Comparison of ENCODE assay signal across 13 mouse cellular contexts in the genomic region with DNA sequence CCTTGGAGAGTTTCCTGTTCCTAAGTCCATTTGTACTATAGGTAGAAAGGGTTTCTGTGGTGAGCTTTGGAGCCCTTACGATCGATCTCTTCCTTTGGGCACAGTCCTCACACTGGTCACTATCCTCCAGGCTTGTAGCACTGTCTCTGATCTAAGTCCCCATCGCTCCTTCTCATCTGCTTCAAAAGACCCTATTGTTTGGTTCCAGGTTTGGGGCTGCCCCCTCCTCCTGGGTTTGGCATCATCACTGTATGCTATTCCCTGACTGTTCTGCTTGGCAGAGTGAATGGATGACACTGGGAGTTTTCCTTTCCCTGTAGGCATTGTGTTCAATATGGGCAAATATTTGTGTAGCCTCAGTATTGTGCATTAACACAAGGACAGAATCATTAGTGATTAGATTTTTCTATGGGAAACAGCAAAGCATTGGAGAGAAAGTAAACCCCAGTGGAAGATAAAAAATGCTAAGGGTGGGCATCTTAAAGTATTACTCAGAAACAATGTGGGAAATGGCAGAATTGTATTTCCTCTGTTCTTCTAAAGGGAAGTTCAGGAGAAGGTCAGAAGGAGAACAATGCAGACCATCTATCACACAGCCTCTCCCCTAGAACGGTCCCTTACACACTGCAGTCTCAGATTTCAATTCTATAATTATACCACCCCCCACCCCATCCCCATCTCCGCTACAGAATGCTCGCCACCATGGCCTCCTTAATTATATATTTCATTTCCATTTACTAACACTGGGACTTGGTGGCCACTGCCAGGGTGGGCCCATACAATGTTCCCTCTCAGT.
DNase-seq lines count a peak whose midpoint lies in the region; ATAC-seq and TF ChIP-seq lines count a peak whose summit lies in the region.
"Had no signal": no experiment of that assay in that cellular context is flagged by ENCODE, and none has a peak within 500 bp of the region (broad histone marks: within the 10 kb centered on the region; RNA-seq: fewer than 3 reads in every experiment).

No protein-coding gene starts in this region.

- WGBS in heart, postnatal 0 days: 54% methylated on average over 6 of the region's 6 CpGs
- WGBS in heart, adult 2 months: 58% methylated on average over 6 of the region's 6 CpGs
- 90% methylated on average over 6 of the region's 6 CpGs for WGBS in liver, adult 2 months
- WGBS in liver, embryonic 11.5 days: 80% methylated on average over 6 of the region's 6 CpGs
- 55% methylated on average over 6 of the region's 6 CpGs for WGBS in embryonic facial prominence, embryonic 15.5 days

- no peak for TF ChIP-seq CTCF in heart, postnatal 0 days (IDR thresholded peaks at IDR 0.05; ENCODE audit: low read depth)
- TF ChIP-seq CTCF in heart, adult 2 months (IDR thresholded peaks at IDR 0.05): no peak
- no peak for TF ChIP-seq CTCF in liver, adult 2 months (IDR thresholded peaks at IDR 0.05; ENCODE audit: low read depth, low read length)
- TF ChIP-seq CTCF in brain, embryonic 14.5 days (IDR thresholded peaks at IDR 0.05; ENCODE audit: borderline replicate concordance, extremely low read depth, insufficient read depth, insufficient read length): no peak

- intact Hi-C loops in heart, adult 2 months (cut with DNase I): no loop called here

- H3K9ac ChIP-seq in heart, postnatal 0 days (replicated peaks; ENCODE audit: low read depth, low read length): no peak overlapping the region
- H3K9ac ChIP-seq in heart, adult 2 months (ENCODE audit: low read depth, low read length): no peak overlapping the region
- H3K9ac ChIP-seq in liver, adult 2 months (ENCODE audit: low read depth, low read length): no peak overlapping the region
- H3K9ac ChIP-seq in liver, embryonic 11.5 days (ENCODE audit: low read depth, low read length): no peak overlapping the region
- H3K9ac ChIP-seq in embryonic facial prominence, embryonic 15.5 days: no peak overlapping the region
- H3K9ac ChIP-seq: neural tube, embryonic 13.5 days; stomach, embryonic 15.5 days had no signal

- no peaks in the 10 kb centered on the region for H3K27me3 ChIP-seq in heart, postnatal 0 days (ENCODE audit: control insufficient read depth, insufficient read depth, low read length)
- no peaks in the 10 kb centered on the region for H3K27me3 ChIP-seq in heart, adult 2 months (ENCODE audit: control insufficient read depth, insufficient read depth, low read length)
- H3K27me3 ChIP-seq in liver, adult 2 months (ENCODE audit: control insufficient read depth, insufficient read depth, low read length): no peaks in the 10 kb centered on the region
- no peaks in the 10 kb centered on the region for H3K27me3 ChIP-seq in liver, embryonic 11.5 days (replicated peaks; ENCODE audit: control insufficient read depth, insufficient read depth, low read length)
- H3K27me3 ChIP-seq in embryonic facial prominence, embryonic 15.5 days: no peaks in the 10 kb centered on the region
- H3K27me3 ChIP-seq: neural tube, embryonic 13.5 days; stomach, embryonic 15.5 days had no signal

- ATAC-seq in heart, postnatal 0 days (ENCODE audit: insufficient read depth, low read depth): peak; percentile 75
- no peak for ATAC-seq in liver, embryonic 11.5 days (replicated peaks; ENCODE audit: low FRiP score)
- ATAC-seq in embryonic facial prominence, embryonic 15.5 days (ENCODE audit: insufficient number of reproducible peaks, low FRiP score, low TSS enrichment, low read depth): peak; percentile 54; the same call in 1 of the 2 replicates
- no peak for ATAC-seq in erythroblast, adult 5-6 weeks (replicated peaks; ENCODE audit: low FRiP score, poor library complexity, severe bottlenecking)
- ATAC-seq: intestine, embryonic 16.5 days had no signal

- peaks cover 45% of the 10 kb centered on the region for H3K4me1 ChIP-seq in heart, postnatal 0 days (ENCODE audit: control insufficient read depth, insufficient read depth)
- peaks cover 14% of the 10 kb centered on the region for H3K4me1 ChIP-seq in heart, adult 2 months (ENCODE audit: control insufficient read depth, insufficient read depth, low read length)
- H3K4me1 ChIP-seq in liver, adult 2 months (ENCODE audit: control insufficient read depth, insufficient read depth, low read length): peaks cover 7% of the 10 kb centered on the region
- peaks cover 30% of the 10 kb centered on the region for H3K4me1 ChIP-seq in liver, embryonic 11.5 days (replicated peaks; ENCODE audit: control insufficient read depth, insufficient read depth, low read length)
- H3K4me1 ChIP-seq in embryonic facial prominence, embryonic 15.5 days: peaks cover 9% of the 10 kb centered on the region

- no peaks in the 10 kb centered on the region for H3K9me3 ChIP-seq in heart, postnatal 0 days (replicated peaks; ENCODE audit: control insufficient read depth, low read length)
- no peaks in the 10 kb centered on the region for H3K9me3 ChIP-seq in liver, embryonic 11.5 days (ENCODE audit: control insufficient read depth, low read length)
- H3K9me3 ChIP-seq in embryonic facial prominence, embryonic 15.5 days (replicated peaks): no peaks in the 10 kb centered on the region
- H3K9me3 ChIP-seq: neural tube, embryonic 13.5 days; stomach, embryonic 15.5 days had no signal

- H3K79me2 ChIP-seq in heart, adult 2 months (replicated peaks; ENCODE audit: control insufficient read depth, insufficient read depth, low read length): no peaks in the 10 kb centered on the region
- H3K79me2 ChIP-seq in liver, adult 2 months (ENCODE audit: control insufficient read depth, insufficient read depth, low read length): peaks cover 17% of the 10 kb centered on the region; the same call in 1 of the 2 replicates

- TF ChIP-seq POLR2A in heart, adult 2 months (IDR thresholded peaks at IDR 0.05; ENCODE audit: insufficient read depth, low read depth, low read length): no peak
- no peak for TF ChIP-seq POLR2A in liver, adult 2 months (IDR thresholded peaks at IDR 0.05; ENCODE audit: extremely low read depth, insufficient read depth, low read length)
- no peak for TF ChIP-seq POLR2A in brain, embryonic 14.5 days (IDR thresholded peaks at IDR 0.05; ENCODE audit: borderline replicate concordance, extremely low read depth, insufficient read depth, insufficient read length, poor library complexity, severe bottlenecking)

- DNase-seq in heart, postnatal 0 days (ENCODE audit: low spot score): peak; percentile 42
- DNase-seq in heart, adult 2 months: no peak
- DNase-seq in liver, adult 2 months (ENCODE audit: extremely low read depth, low read depth, low spot score): no peak
- no peak for DNase-seq in liver, embryonic 11.5 days (ENCODE audit: low spot score)
- DNase-seq in brain, embryonic 14.5 days (ENCODE audit: low read depth): peak; percentile 12
- DNase-seq in spleen, postnatal 4 days (ENCODE audit: low spot score in 2 of 2): no peak
- DNase-seq: adrenal gland, postnatal 10 days; right cerebral cortex, postnatal 14 days had no signal

- no peak overlapping the region for H3K4me2 ChIP-seq in heart, postnatal 0 days (ENCODE audit: low read depth, low read length)
- H3K4me2 ChIP-seq in liver, embryonic 11.5 days: no peak overlapping the region
- H3K4me2 ChIP-seq in embryonic facial prominence, embryonic 15.5 days (replicated peaks): no peak overlapping the region
- H3K4me2 ChIP-seq: neural tube, embryonic 13.5 days; stomach, embryonic 15.5 days had no signal

- no peak for TF ChIP-seq EP300 in heart, postnatal 0 days (IDR thresholded peaks at IDR 0.05; ENCODE audit: low read depth)
- TF ChIP-seq EP300 in heart, adult 2 months (IDR thresholded peaks at IDR 0.05; ENCODE audit: insufficient read depth, low read depth, low read length): no peak

- peak overlapping the region; percentile 47 for H3K27ac ChIP-seq in heart, postnatal 0 days (ENCODE audit: low read depth)
- H3K27ac ChIP-seq in heart, adult 2 months: no peak overlapping the region
- peak overlapping the region; percentile 28; the same call in 1 of the 2 replicates for H3K27ac ChIP-seq in liver, adult 2 months (replicated peaks; ENCODE audit: insufficient read depth, low read depth, low read length)
- H3K27ac ChIP-seq in liver, embryonic 11.5 days (ENCODE audit: low read depth, low read length): no peak overlapping the region
- no peak overlapping the region for H3K27ac ChIP-seq in embryonic facial prominence, embryonic 15.5 days (replicated peaks)
- H3K27ac ChIP-seq: neural tube, embryonic 13.5 days; stomach, embryonic 15.5 days had no signal

- no peak overlapping the region for H3K4me3 ChIP-seq in heart, postnatal 0 days (ENCODE audit: low read depth, low read length)
- no peak overlapping the region for H3K4me3 ChIP-seq in heart, adult 2 months
- H3K4me3 ChIP-seq in liver, adult 2 months (ENCODE audit: insufficient read depth, low read depth, low read length): no peak overlapping the region
- H3K4me3 ChIP-seq in liver, embryonic 11.5 days (ENCODE audit: low read depth, low read length): no peak overlapping the region
- H3K4me3 ChIP-seq in embryonic facial prominence, embryonic 15.5 days (replicated peaks): no peak overlapping the region
- H3K4me3 ChIP-seq: neural tube, embryonic 13.5 days; stomach, embryonic 15.5 days had no signal

- H3K36me3 ChIP-seq in heart, postnatal 0 days (replicated peaks; ENCODE audit: control insufficient read depth, insufficient read depth, low read length): no peaks in the 10 kb centered on the region
- peaks cover 11% of the 10 kb centered on the region for H3K36me3 ChIP-seq in heart, adult 2 months (ENCODE audit: control insufficient read depth, insufficient read depth, low read length)
- no peaks in the 10 kb centered on the region for H3K36me3 ChIP-seq in liver, adult 2 months (ENCODE audit: control insufficient read depth, insufficient read depth, low read length)
- H3K36me3 ChIP-seq in liver, embryonic 11.5 days (ENCODE audit: control insufficient read depth, insufficient read depth, low read length): 0 out of 2 replicates have a peak, but pooled peaks cover 2% of the 10 kb centered on the region
- H3K36me3 ChIP-seq in embryonic facial prominence, embryonic 15.5 days: no peaks in the 10 kb centered on the region
- H3K36me3 ChIP-seq: stomach, embryonic 15.5 days had no signal

Comparison
In these comparisons a context has a peak if more than half of its experiments do, and no peak if none do; other contexts are left out.
1. DNase-seq: peak in heart, postnatal 0 days (single experiment) and brain, embryonic 14.5 days (single experiment); none in heart, adult 2 months (0 of 2), liver, adult 2 months (single experiment), liver, embryonic 11.5 days (single experiment) and spleen, postnatal 4 days (0 of 2).
2. H3K27ac ChIP-seq: peak in heart, postnatal 0 days (single experiment) and liver, adult 2 months (single experiment); none in heart, adult 2 months (single experiment), liver, embryonic 11.5 days (single experiment) and embryonic facial prominence, embryonic 15.5 days (single experiment).
3. ATAC-seq: peak in heart, postnatal 0 days (single experiment) and embryonic facial prominence, embryonic 15.5 days (single experiment); none in liver, embryonic 11.5 days (single experiment) and erythroblast, adult 5-6 weeks (single experiment).